Mouse (Mus musculus) testis, postnatal 14 days (tissue): ENCODE results near the gene Tspan2.

Experiments used
- DNase-seq: peaks from one replicate; pipeline ENCODE4 v3.0.0; 2021; ENCODE audit warnings: low spot score

The Tspan2 gene

DNA sequence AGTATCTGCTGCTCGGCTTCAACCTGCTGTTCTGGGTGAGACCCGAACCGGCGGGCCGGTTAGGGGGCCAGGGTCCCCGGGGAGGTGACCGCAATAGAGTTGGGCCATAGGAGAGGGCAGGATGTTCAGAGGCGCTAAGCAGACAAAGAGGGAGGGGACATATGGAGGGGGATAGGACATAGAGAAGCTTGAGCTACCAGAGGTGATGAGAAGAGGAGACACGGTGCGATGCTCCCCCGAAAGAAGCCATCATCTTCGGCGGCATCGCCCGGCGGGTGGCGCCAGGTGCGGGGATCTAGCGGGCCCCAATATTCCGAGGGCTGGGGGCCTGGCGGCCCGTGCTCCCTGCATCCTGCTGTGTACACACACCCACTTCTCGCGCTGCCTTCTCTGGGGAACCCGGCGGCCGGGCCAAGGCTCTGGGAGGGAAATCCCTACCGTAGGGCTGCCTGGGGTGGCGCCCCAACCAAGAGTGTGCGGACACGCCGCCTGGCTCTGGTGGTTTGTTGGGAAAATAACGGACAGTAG is 766 bp downstream of the Tspan2 start:
- DNase-seq, result peak; percentile 13

DNA sequence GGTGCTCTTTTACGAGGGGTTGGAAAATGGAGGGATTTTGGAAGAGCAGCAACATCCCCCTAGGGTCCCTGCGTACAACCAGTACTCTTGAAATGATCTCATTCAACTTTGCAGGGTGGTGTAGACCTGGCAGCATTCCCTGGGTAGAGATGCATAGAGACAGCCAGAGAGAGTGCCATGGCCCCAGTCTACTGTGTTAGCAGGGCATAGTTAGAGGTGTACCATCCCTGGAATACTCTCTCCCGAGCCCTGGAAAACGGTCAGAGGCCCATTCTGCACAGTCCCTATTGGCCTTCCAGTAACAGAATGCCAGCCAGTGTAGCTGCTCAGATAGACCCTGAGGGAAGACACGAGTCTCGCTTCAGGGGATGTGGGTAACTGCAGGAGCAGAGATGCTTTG is 1.3 kb downstream of the Tspan2 start:
- no peak for DNase-seq

DNA sequence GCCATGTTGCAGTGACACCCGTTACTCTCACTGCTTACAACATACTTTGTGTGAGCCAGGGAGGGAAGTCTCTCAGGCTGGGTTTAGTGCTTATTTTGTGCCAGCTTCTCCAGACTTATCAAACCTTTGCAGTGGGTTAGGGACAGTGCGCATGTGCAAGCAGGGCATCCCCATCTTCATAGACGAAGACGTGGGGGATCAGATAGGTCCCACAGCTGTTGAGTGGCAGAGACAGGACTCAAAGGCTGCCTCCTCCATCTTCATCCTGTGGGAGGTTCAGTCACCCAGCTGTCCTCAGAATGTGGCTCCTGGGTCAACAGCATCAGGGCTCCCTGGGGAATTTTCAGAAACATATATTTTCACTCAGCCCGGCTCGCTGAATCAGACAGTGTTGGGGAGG is 2.1 kb downstream of the Tspan2 start:
- DNase-seq, result no peak

DNA sequence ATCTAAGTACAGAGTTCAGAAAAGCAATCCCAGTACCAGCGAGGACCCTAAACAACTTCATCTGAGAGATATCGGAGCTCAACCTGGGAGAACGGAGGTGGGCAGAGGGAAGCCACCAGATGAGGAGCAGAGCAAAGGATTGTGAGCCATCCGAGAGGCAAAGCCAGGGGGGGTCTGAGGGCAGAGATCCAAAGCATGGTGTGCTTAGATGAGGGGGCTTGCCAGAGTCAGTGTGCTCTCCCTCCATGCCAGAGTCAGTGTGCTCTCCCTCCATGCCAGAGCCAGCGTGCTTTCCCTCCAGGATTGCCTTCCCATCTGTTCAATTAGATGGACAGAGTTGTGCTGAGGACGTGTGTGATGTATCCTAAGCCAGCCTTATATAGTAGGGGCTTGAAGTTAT is 2.8 kb downstream of the Tspan2 start:
- DNase-seq, result no peak

DNA sequence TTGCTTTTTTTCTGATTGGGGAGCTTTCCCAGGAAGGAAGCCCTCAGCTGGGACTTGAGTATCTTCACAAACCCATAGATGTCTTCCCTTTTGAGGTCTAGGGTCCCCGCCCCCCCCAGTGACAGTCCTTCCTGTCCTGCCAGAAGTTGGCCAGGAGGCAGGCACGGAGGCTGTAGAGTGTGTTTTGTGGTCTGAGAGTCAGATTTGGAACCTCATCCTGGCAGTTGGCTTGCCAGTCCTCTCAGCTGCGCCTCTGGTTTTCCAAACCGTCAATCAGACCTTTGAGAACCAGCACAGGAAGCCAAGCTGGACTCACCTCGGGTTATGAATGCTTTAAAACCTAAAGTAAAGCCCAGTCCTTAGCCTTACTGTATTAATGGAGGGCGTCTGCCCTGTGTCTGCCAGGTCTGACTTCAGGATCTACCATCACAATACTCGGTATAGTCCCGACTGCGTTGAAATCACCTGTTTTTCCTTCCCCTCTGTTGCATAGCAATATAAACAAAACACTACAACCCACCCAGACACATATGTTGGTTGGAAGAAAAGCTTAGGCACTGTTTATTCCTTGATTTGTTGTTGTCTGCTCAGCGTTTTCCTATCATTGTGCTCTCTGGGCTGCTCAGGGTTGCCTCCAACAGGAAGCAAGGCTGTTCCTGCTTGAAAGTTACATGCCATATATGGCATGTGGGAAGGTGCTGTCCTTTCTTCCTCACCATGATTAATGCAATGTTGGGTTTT is 4.0 kb downstream of the Tspan2 start:
- DNase-seq, result no peak

DNA sequence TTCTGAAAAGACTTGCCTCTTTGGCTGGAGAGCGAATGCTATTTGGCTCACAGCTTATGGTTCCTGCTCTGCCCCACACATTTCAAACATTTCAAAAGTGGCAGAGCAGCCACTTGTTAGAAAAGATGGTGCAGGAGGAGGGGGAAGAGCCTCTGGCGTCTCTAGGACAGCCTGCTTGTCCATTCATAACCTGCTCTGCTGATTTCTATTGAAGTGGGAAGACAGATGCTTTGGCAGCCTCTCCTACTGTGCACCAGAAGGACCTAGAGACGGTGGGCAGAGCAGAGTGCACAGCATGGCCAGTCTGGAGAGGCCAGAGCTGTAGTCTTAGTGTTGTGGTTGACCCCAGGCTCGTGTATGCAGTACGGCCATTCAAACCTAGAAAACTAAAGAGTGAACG is 4.6 kb downstream of the Tspan2 start:
- no peak for DNase-seq

DNA sequence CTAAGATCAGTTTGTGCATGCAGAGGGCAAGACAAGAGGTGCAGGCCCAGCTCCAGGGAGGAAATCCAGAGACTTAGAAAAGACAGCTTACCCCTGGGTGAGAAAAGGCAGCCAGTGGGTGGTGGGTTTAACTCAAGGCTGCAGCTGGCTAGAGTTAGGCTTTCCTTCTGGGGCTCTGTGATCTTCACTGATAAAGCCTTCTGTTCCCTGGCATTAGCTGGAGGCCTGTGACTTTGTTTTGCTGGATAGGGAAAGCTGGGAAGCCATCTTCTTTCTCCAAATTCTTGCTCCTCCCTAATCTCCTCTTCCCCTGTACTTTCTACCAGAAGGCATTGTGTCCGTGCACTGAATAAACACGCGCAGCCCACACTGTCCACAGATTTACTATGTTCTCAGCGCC is 8.4 kb downstream of the Tspan2 start:
- DNase-seq, result no peak

DNA sequence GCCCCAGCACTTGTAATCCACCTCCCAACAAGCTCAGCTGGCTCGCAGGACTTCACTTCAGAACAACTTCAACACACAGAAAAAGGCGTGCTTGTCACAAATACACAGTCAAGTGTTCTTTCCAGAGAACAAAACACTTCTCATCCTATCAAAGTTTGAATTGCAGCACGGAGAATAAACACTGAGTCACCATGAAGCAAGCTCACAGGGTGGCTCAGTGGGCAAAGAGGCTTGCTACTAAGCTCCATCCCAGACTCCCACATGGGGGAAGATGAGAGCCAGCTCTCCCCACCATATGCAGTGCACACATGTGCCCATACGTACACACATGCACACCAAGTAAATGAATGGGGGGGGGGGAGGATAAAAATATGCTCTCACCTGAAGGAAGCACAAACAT is 8.9 kb downstream of the Tspan2 start:
- DNase-seq, result no peak

DNA sequence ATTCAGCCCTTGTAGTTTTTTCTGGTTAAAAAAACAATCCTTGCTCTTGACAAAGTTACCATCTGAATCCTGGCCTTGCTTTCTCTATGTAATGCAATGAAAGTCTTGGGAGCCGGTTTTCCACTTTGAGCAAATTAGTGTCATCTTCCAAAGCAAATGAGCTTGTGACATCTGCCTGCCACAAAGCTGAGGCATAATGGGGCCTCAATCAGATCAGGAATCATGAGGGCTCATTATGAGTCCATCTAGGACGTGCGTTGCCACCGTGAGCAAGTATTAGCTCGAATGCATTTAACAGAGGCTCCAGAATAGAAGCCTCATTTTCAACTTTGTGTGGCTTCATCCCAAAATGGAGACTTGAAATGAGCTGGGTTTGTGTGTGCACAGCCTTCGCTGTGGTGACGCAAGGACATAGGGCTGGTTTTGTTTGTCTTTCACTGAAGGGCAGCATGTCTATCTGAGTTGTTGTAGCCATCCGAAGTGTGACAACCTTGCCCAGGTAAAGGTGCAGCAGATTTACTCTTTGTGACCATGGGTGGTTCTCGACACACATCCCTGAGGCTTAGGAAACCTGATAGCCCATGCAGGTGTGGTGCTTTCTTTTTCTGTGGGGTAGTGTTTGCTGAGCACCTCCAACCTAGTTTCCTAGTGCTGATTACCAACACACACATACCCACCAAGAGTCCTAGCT is 9.6 kb downstream of the Tspan2 start:
- no peak for DNase-seq

DNA sequence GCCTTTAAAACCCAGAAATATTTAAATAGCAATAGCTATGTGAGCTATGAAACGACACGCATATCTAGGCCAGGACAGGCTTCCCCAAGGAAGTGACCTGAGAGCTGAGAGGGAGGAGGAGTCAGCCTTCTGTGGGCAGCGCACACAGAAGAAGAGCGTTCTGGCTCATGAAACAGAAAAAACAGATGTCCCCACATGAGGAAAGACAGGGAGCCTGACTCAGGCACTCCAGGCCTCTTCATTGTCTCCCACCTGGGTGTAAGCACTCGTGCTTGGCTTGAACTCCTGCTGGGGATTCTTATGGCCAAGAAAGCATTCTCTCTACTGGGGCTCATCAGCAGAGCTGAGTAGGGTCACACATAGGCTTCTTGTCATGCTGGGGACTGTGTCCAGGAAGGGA is 10.3 kb downstream of the Tspan2 start:
- no peak for DNase-seq

DNA sequence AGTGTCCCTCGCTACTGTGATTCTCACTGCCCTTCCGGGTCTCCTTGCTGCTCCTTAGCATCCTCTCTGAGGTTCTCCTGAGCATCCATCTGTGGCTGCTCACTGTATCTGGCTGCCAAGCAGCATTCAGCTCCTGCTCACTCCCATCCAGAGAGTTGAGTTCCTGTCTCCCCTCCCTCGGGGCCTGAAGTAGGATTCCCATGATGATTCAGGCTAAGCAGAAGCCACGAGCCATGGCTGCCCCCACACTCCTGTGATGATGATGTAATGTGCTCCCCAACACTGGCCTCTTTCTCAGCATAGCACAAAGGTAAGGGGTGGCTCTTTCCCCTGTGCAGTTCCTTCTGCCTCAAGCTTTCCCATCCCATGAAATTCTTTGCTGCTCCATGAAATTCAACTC is 11.8 kb downstream of the Tspan2 start:
- DNase-seq, result no peak

DNA sequence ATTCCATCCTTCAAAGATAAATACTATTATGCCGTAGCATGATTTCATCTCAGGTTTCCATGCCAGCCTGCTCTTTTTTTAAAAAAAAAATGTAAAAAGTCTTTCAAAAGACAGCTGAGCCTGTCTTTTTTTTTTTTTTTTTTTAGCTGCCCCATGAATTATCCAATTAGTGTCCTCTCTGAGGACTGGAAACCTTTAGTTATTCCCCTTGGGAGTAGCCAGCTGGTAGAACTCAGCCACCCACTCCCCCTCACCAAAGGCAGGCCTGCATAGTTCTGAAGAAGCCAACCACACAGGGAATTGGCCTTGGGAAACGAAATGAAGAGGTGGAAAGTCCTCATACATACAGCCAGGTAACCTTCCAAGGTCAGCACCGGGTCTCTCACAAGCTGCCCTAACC is 13.7 kb downstream of the Tspan2 start:
- no peak for DNase-seq

DNA sequence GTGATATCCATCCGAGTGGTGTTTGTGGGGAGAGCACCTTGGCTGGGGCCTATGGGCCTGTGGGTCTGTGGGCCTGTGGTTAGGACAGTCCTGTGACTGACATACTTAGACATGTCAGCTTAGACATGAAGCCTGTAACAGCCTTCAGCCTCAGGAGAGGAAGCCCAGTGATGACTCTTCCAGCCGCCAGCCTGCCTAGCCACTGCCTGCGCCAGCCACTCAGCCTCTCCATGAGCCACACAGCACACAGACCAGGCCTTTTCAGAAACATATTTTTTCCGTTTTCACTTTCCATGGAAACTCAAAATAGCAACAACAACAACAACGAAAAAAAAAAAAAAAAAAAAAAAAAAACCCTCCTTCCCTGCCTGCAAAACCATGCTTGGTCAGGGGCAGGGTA is 14.4 kb downstream of the Tspan2 start:
- no peak for DNase-seq

DNA sequence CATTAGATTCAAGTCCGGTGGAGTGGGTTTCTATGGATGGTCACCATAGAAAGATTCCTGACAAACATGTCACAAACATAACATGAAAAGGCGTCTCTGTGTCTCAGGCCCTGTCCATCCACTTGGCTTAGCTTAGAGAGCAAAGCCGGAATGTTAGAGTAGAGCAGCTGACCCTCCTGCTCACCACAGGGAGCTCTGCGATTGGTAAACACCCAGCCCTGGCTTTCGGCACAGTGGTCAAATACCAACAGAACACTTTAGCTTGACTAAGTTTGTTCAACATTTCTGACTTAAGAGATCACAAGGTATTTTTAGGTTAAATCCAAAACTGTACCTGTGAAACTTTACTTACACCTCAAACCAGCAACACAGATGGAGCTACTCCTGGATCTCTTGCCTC is 16.8 kb downstream of the Tspan2 start:
- DNase-seq, result no peak

DNA sequence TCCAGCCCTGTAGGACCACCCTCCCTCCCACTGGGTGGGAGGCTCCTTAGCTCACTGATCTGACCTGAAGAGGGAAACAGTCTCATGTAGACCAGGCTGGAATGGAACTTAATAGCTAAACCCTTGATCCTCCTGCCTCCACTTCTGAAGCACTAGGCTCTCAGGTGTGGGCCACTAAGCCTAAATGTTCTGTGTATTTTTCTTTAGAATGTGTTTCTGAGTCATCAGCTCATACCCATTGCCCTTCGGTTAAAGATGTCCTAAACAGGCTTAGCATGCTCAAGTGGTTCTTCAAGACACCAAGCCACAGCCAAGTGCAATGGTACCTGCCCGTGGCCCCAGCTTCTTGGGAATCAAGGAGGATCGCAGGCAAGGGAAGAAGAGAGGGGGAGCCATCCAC is 17.2 kb downstream of the Tspan2 start:
- no peak for DNase-seq

DNA sequence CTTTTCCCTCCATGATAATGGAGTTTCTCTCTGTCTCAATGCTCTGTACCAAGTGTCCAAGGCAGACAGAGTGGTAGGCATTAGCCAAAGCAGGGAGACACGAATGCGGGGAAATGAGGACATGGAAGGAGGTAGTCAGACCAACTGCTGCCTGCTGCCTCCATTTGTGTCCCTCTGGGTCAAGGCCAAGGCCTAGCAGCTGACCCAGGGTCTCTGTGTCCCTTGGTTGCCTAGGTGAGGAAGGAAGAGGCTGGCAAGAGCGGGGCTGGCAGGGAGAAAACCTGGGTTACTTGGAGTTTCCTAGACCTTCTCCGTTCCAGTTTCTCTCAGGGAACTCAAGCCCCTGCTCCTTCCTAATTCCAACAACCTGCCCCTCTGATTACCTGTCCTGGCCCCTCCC is 17.7 kb downstream of the Tspan2 start:
- no peak for DNase-seq

DNA sequence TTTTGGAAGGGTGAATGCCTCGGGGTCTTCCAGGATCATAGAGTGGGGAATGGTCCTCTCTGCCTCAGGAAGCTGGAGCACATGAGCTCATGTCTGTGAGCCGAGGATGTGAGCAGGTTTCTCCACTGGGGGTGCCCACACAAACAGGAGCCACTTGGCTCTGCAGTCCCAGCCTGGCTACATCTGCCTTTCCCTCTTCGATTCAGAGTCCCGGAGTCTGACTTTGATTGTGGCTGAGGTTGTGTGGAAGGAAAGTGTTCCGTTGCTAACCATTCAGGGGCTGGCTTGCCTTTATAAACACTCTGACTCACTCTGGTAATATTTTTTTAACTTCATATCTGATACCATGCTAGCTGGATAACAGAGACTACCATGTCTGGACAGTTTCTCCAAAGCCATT is 18.1 kb downstream of the Tspan2 start:
- no peak for DNase-seq

DNA sequence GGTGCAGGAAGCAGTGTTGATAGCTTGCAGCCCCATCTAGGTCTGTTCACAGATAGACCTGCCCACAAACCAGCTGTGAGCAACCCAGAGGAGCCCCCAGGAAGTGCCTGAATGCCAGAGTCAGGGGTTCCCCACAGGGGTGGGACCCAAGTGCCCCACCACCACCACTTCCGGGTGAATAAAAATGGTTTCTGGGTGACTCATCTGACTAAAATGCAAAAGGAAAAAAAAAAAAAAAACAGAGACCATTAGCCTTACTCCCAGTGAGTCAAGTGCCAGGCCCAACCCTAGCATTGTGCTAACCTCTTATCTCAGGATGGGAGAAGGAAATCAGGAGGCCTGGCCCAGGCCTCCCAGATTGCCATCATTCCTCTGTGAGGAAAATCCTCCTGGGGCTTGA is 21.5 kb downstream of the Tspan2 start:
- DNase-seq, result no peak

DNA sequence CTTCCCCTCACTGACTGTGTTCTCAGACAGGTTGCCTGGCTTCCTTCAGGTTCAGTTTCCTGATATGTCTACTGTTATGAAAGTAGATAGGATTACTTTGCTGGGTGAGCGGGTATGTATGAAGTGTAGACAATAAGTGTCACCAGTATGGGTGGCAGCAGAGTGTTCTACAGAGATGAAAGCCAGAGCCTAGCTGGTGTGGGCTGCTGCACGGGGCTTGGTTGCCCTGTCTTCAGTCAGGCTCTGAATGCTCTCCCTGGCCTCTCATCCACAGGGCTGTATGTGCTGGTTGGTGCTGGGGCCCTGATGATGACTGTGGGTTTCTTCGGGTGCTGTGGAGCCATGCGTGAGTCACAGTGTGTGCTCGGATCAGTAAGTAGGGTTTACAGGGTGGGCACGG is 22.7 kb downstream of the Tspan2 start:
- DNase-seq, result no peak

DNA sequence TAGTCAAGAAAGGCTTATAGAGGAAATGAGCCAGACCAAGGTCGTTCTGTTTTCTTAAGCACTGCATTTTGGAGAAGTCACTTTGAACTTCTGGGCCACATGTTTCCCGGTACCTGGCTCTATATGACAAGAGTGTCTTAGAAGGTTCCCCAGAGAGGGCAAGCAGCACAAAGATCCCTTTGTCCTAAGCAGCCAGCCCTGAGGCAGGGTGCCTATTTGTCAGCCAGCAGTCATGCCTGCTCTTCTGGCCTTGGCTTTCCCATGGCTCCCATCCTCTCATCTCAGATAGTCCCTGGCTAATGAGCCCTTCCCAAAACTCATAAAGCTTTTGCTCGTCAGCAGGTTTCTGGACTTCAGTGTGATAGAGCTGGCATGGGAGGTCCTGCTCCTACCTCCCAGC is 25.9 kb downstream of the Tspan2 start:
- DNase-seq, result no peak

DNA sequence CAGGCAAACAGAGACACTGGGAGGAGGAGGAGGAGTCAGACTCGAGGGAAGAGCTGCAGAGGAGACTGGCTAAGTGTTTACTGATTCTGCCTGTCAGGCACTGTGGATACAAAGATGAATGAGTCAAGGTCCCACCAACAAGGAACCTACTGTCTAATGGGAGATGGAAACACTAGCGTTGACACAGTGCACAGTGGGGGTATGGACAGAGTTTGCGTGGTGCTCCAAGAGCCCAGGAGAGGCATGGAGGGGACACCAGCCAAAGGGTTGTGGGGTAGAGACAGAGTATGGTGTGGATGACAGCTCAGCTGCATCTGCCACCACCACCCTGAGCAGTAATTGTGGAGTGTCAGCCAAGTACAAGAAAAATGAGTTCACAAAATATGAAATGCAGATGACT is 28.1 kb downstream of the Tspan2 start:
- DNase-seq, result no peak

DNA sequence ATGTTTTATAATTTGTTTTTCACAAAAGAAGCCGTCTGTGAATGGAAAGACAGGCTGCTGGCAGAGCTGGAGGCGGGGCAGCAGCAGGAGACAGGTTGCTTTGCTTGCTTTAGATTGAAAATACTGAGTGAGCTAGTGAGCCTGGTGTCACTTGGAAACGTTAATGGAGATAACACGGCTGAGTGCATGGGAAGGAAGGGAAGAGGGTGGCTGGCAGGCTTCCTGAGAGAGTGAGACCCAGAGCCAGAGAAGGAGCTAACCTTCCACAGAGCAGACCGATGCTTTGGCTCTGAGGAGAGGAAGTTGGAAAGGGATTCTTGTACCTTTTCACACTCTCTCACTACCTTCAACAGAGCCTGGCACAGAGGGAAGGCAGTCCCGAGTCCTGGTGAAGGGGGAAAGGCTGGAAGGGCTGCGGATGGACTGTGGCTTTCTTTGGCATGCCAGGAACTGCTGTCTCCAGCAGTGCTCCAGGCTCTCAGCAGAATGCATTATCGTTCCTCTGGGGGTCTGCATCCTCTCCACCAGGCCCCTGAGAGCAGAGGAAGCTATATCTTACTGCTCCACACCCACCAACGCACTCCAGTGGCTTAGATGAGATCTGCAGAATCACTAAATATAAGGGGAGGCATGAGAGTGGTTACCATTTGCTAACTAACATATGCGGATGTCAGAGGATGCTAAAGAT is 29.5 kb downstream of the Tspan2 start:
- no peak for DNase-seq

DNA sequence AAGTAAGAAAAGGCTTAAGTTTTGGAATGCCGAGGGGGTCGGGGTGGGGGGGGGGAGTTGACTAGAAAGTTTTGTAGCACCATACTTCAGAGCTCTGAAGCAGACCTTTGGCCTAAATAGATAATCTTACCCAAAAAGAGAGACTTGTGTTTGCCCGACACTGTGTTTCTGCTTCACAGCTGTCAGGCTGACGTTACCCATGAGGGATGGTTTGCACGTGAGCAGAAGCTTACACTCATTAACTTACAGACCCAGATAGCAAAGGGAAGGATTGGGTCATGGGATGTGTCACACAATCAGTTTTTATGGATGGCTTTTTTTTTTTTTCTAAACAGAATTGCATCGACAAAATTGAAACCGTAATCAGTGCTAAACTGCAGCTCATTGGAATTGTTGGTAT is 30.5 kb downstream of the Tspan2 start:
- DNase-seq, result no peak
